Mouse (Mus musculus): Measurements from ENCODE around the gene Faim.

GRCm38 (mm10) chr9:99009898-99010199, 23.7 kb downstream of the Faim start:
- no peak for TF ChIP-seq EP300 (IDR thresholded peaks at IDR 0.05; ENCODE audit: low read depth in 1 of 2, low read length in 2 of 2)
- TF ChIP-seq CTCF (IDR thresholded peaks at IDR 0.05 in 2 of 3, conservative IDR thresholded peaks at IDR 0.05 in 1 of 3; ENCODE audit: control insufficient read depth in 1 of 3, insufficient read depth in 1 of 3, low read depth in 2 of 3, low read length in 3 of 3, poor library complexity in 1 of 3, severe bottlenecking in 1 of 3) = no peak
- no peak for TF ChIP-seq ZKSCAN1 (IDR thresholded peaks at IDR 0.05; ENCODE audit: low read depth, low read length)
- no peak for TF ChIP-seq JUND (IDR thresholded peaks at IDR 0.05; ENCODE audit: low read depth, low read length)
- TF ChIP-seq USF2 (IDR thresholded peaks at IDR 0.05; ENCODE audit: borderline replicate concordance in 1 of 2, insufficient read depth in 1 of 2, low read depth in 1 of 2, low read length in 2 of 2) = no peak
- no peak for TF ChIP-seq NRF1 (IDR thresholded peaks at IDR 0.05; ENCODE audit: insufficient read depth, low read depth, low read length, poor library complexity, severe bottlenecking)
- no peak for TF ChIP-seq RAD21 (IDR thresholded peaks at IDR 0.05; ENCODE audit: low read depth, low read length)
- TF ChIP-seq USF1 (IDR thresholded peaks at IDR 0.05; ENCODE audit: low read depth, low read length) = no peak
- no peak for TF ChIP-seq E2F4 (IDR thresholded peaks at IDR 0.05; ENCODE audit: borderline replicate concordance, low read depth, low read length)
- TF ChIP-seq TBP (IDR thresholded peaks at IDR 0.05; ENCODE audit: low read depth, low read length) = no peak
- no peak for TF ChIP-seq POLR2A (IDR thresholded peaks at IDR 0.05; ENCODE audit: control insufficient read depth in 1 of 2, insufficient read depth in 1 of 2, low read depth in 1 of 2, low read length in 2 of 2, poor library complexity in 1 of 2)
- no peak for TF ChIP-seq TAL1 (IDR thresholded peaks at IDR 0.05; ENCODE audit: low read length)
- TF ChIP-seq GATA1 (IDR thresholded peaks at IDR 0.05; ENCODE audit: low read depth, low read length) = no peak
